Mouse (Mus musculus) myocyte (in vitro differentiated cells): Measurements from ENCODE around the gene Map3k3. TPM values are rescaled to one million over a fixed set of nuclear protein-coding genes. Genes with fewer than 3 reads are reported as not detected.

Source experiments
- H3K27me3 ChIP-seq: one replicate; pipeline ENCODE4 v1.6.1; 2011; ENCODE audit not compliant: control insufficient read depth, insufficient read depth, insufficient read length
- H3K36me3 ChIP-seq: one replicate; pipeline ENCODE4 v1.6.1; 2011; ENCODE audit not compliant: control insufficient read depth, insufficient read depth
- H3K4me2 ChIP-seq: one replicate; pipeline ENCODE4 v1.6.1; 2011; ENCODE audit warnings: low read depth, control low read depth
- H3K4me3 ChIP-seq: one replicate; pipeline ENCODE4 v1.5.1; 2011; ENCODE audit warnings: mild to moderate bottlenecking, control low read depth, moderate library complexity
- H3K79me2 ChIP-seq: one replicate; pipeline ENCODE4 v1.6.1; 2011; ENCODE audit not compliant: control insufficient read depth, insufficient read depth
- H3ac ChIP-seq: one replicate; pipeline ENCODE4 v1.6.1; 2011; ENCODE audit not compliant: control insufficient read depth, insufficient read length
- CEBPB ChIP-seq: IDR thresholded peaks from 2 replicates; pipeline ENCODE4 v1.6.1; 2011; ENCODE audit warnings: mild to moderate bottlenecking, moderate library complexity; ENCODE audit not compliant: poor library complexity, insufficient read depth, severe bottlenecking
- E2F4 ChIP-seq: IDR thresholded peaks from one replicate; pipeline ENCODE4 v1.6.1; 2011; ENCODE audit warnings: mild to moderate bottlenecking, control low read depth, moderate library complexity; ENCODE audit not compliant: insufficient read depth
- MAX ChIP-seq: IDR thresholded peaks from one replicate; pipeline ENCODE4 v1.6.1; 2011; ENCODE audit warnings: low read depth, mild to moderate bottlenecking, control low read depth
- MYOD1 ChIP-seq, 3 experiments: IDR thresholded peaks; one replicate each; pipeline ENCODE4 v1.6.1; 2011; ENCODE audit warnings: control low read depth in 2 of 3, low read depth in 2 of 3, mild to moderate bottlenecking in 2 of 3, moderate library complexity in 1 of 3; ENCODE audit not compliant: insufficient read length in 2 of 3, control insufficient read depth in 1 of 3
- MYOG ChIP-seq, 3 experiments: IDR thresholded peaks; one replicate each; pipeline ENCODE4 v1.6.1; 2011; ENCODE audit warnings: control low read depth in 2 of 3, low read depth in 2 of 3, mild to moderate bottlenecking in 2 of 3; ENCODE audit not compliant: insufficient read length in 2 of 3, control insufficient read depth in 1 of 3, insufficient read depth in 1 of 3
- POLR2A ChIP-seq: IDR thresholded peaks from one replicate; pipeline ENCODE4 v1.6.1; 2011; ENCODE audit warnings: low read depth, mild to moderate bottlenecking, control low read depth, moderate library complexity; ENCODE audit not compliant: insufficient read length
- POLR2AphosphoS2 ChIP-seq: IDR thresholded peaks from one replicate; pipeline ENCODE4 v1.6.1; 2011; ENCODE audit warnings: low read depth, control low read depth; ENCODE audit not compliant: insufficient read length
- REST ChIP-seq: IDR thresholded peaks from one replicate; pipeline ENCODE4 v1.6.1; 2011; ENCODE audit warnings: mild to moderate bottlenecking, control low read depth, moderate library complexity; ENCODE audit not compliant: insufficient read depth, insufficient read length
- SRF ChIP-seq: IDR thresholded peaks from one replicate; pipeline ENCODE4 v1.6.1; 2011; ENCODE audit warnings: low read depth; ENCODE audit not compliant: control insufficient read depth, insufficient read length
- TCF12 ChIP-seq: IDR thresholded peaks from one replicate; pipeline ENCODE4 v1.6.1; 2011; ENCODE audit warnings: mild to moderate bottlenecking, control low read depth; ENCODE audit not compliant: poor library complexity, insufficient read depth, severe bottlenecking
- TCF3 ChIP-seq: IDR thresholded peaks from one replicate; pipeline ENCODE4 v1.6.1; 2011; ENCODE audit warnings: low read depth, control low read depth; ENCODE audit not compliant: insufficient read length
- USF1 ChIP-seq: IDR thresholded peaks from one replicate; pipeline ENCODE4 v1.6.1; 2011; ENCODE audit warnings: low read depth, mild to moderate bottlenecking, control low read depth, moderate library complexity
- polyA plus RNA-seq: library from polyadenylated mRNA; unstranded; fragments of >200 nt; fragmentation: generic; extraction: Trizol; gene quantifications from one replicate; pipeline ENCODE4 v1.2.1, GENCODE M21; 2012; ENCODE audit warnings: missing spikeins

The Map3k3 gene
- polyA plus RNA-seq, 1 experiment: 21.9 TPM

DNA sequence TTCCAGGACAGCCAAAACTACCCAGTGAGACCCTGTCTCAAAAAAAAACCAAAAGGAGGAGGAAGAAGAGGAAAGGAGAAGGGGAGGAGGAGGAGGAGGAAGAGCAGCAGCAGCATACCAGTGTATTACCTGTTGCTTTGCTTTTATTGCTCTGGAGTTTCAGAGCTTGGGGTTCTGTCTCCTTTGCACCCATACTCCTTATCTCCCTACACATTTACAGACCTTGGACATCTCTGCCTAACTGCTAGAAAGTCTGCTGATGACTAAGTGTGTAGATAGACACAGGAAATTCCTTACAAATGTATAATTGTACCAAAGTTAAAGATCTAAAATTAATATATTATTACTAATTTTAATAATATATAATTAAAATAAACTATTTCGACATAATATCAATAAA lies 39.2 kb upstream of the Map3k3 start:
- H3K4me2 ChIP-seq: no peak overlapping the region

DNA sequence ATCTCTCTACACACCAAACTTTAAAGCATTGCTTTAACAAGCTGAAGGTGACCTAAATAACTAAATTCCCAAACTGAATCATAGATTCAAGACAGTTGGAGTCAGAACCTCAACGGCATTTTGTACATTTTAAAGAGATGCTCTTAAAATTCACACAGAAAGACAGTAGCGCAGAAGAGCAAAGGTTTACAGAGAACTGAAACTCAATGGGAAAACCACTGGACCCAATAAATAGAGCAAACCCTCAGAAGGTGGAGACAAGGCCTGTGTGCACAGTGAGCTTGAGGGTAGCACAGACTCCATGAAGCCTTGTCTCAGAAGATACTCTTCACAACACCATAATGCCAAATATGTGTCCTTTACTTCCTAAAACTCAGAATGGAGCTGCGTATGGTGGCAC lies 38.6 kb upstream of the Map3k3 start:
- no peak for TF ChIP-seq MYOD1 (IDR thresholded peaks at IDR 0.05; ENCODE audit: control insufficient read depth in 1 of 3, insufficient read length in 2 of 3, low read depth in 2 of 3)
- TF ChIP-seq MAX: no peak
- no peak for TF ChIP-seq SRF
- TF ChIP-seq POLR2A: no peak
- no peak for TF ChIP-seq CEBPB
- TF ChIP-seq USF1: no peak
- TF ChIP-seq REST: no peak
- TF ChIP-seq MYOG (IDR thresholded peaks at IDR 0.05; ENCODE audit: control insufficient read depth in 1 of 3, insufficient read depth in 1 of 3, insufficient read length in 2 of 3, low read depth in 2 of 3): no peak
- TF ChIP-seq POLR2AphosphoS2: no peak
- no peak for TF ChIP-seq TCF12
- no peak for TF ChIP-seq E2F4
- no peak for TF ChIP-seq TCF3
- H3K27me3 ChIP-seq: no peaks in the 10 kb centered on the region
- H3K4me3 ChIP-seq: no peak overlapping the region
- H3K4me2 ChIP-seq: no peak overlapping the region
- peaks cover 22% of the 10 kb centered on the region for H3K36me3 ChIP-seq
- H3K79me2 ChIP-seq: peaks cover 40% of the 10 kb centered on the region
- no peak overlapping the region for H3ac ChIP-seq

More for the DNA sequence above, 39.2 kb upstream of the Map3k3 start:
- H3K4me3 ChIP-seq: no peak overlapping the region
- TF ChIP-seq MYOD1 (IDR thresholded peaks at IDR 0.05; ENCODE audit: control insufficient read depth in 1 of 3, insufficient read length in 2 of 3, low read depth in 2 of 3) (no peak), TCF12 (no peak), E2F4 (no peak), TCF3 (no peak), MAX (no peak), SRF (no peak), POLR2A (no peak), USF1 (no peak), CEBPB (no peak), POLR2AphosphoS2 (no peak), REST (no peak), MYOG (IDR thresholded peaks at IDR 0.05; ENCODE audit: control insufficient read depth in 1 of 3, insufficient read depth in 1 of 3, insufficient read length in 2 of 3, low read depth in 2 of 3) (no peak)
- peaks cover 22% of the 10 kb centered on the region for H3K36me3 ChIP-seq
- H3ac ChIP-seq: no peak overlapping the region
- H3K79me2 ChIP-seq: peaks cover 46% of the 10 kb centered on the region
- H3K27me3 ChIP-seq: no peaks in the 10 kb centered on the region

DNA sequence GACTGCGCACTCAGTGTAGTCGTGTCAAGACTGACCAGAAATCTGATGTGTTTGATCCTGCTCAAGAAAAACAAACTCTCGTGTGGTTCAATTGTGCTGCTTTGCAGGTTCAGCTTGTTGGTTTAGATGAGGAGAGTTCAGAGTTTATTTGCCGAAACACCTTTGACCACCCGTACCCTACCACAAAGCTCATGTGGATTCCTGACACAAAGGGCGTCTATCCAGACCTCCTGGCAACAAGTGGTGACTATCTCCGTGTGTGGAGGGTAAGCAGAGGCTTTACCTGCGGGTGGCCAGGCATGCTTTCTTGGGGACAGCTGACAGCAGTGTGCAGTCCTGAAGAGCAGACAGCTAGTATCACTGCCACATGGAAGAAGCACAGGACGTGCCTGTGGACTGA lies 37.8 kb upstream of the Map3k3 start:
- Histone ChIP-seq H3K36me3 (peaks cover 29% of the 10 kb centered on the region), H3K4me2 (no peak overlapping the region), H3K27me3 (no peaks in the 10 kb centered on the region), H3K79me2 (peaks cover 33% of the 10 kb centered on the region), H3ac (no peak overlapping the region), H3K4me3 (no peak overlapping the region)
- no peak for TF ChIP-seq MYOD1 (IDR thresholded peaks at IDR 0.05; ENCODE audit: control insufficient read depth in 1 of 3, insufficient read length in 2 of 3, low read depth in 2 of 3)
- TF ChIP-seq POLR2A: no peak
- TF ChIP-seq USF1: no peak
- TF ChIP-seq TCF3: no peak
- TF ChIP-seq E2F4: no peak
- TF ChIP-seq MAX: no peak
- no peak for TF ChIP-seq TCF12
- no peak for TF ChIP-seq REST
- TF ChIP-seq MYOG (IDR thresholded peaks at IDR 0.05; ENCODE audit: control insufficient read depth in 1 of 3, insufficient read depth in 1 of 3, insufficient read length in 2 of 3, low read depth in 2 of 3): no peak
- TF ChIP-seq POLR2AphosphoS2: no peak
- no peak for TF ChIP-seq CEBPB
- TF ChIP-seq SRF: no peak

DNA sequence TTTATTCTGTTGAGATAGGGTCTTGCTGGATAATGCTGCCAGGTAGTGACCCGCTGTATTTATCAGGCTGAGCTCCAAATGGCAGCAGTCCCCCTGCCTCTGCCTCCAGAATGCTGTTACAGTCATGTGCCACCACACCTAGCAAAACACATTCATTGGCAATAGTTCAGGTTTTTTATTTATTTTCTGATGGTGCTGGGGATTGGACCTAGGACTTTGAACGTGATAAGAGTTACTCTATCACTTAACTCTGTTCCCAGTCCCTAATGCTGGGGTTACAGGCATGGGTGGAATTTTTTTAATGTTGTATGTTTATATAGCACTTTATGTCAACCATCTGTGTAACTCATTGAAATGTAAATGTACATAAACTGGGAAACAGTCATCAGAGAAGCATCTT lies 30.5 kb upstream of the Map3k3 start:
- H3K27me3 ChIP-seq: no peaks in the 10 kb centered on the region
- peaks cover 35% of the 10 kb centered on the region for H3K36me3 ChIP-seq
- TF ChIP-seq USF1: no peak
- no peak for TF ChIP-seq MYOG (IDR thresholded peaks at IDR 0.05; ENCODE audit: control insufficient read depth in 1 of 3, insufficient read depth in 1 of 3, insufficient read length in 2 of 3, low read depth in 2 of 3)
- TF ChIP-seq MAX: no peak
- no peak for TF ChIP-seq POLR2AphosphoS2
- no peak for TF ChIP-seq MYOD1 (IDR thresholded peaks at IDR 0.05; ENCODE audit: control insufficient read depth in 1 of 3, insufficient read length in 2 of 3, low read depth in 2 of 3)
- TF ChIP-seq SRF: no peak
- no peak for TF ChIP-seq REST
- TF ChIP-seq CEBPB: no peak
- TF ChIP-seq E2F4: no peak
- TF ChIP-seq TCF12: no peak
- no peak for TF ChIP-seq POLR2A
- no peak for TF ChIP-seq TCF3
- no peak overlapping the region for H3K4me3 ChIP-seq
- no peak overlapping the region for H3K4me2 ChIP-seq
- H3ac ChIP-seq: no peak overlapping the region
- H3K79me2 ChIP-seq: no peaks in the 10 kb centered on the region
